Mouse (Mus musculus): ENCODE measurements around the gene Olfr901.

- TF ChIP-seq POLR2A (IDR thresholded peaks at IDR 0.05; ENCODE audit: insufficient read depth, low read depth, low read length) (no peak), CTCF (IDR thresholded peaks at IDR 0.05; ENCODE audit: insufficient read depth, low read depth, low read length) (no peak)
These were observed 41.6 kb downstream of the Olfr901 start, which contains the start of gene Olfr905 for GRCm38 (mm10) chr9:38470807-38471206.
